Mouse (Mus musculus) c-Kit-negative CD71-positive TER-119-positive erythroid progenitor cells, embryonic 14.5 days (primary cell): ENCODE data around the gene Cpped1.

ENCODE experiments used
- DNase-seq: peaks from one replicate; pipeline ENCODE4 v3.0.0-alpha.2; 2013; ENCODE audit warnings: low read depth, low spot score

Cpped1 gene

GRCm38 (mm10) chr16:11774321-11774720 lies 134.9 kb downstream of the Cpped1 start:
- DNase-seq: no peak

GRCm38 (mm10) chr16:11772318-11772717 lies 136.9 kb downstream of the Cpped1 start:
- no peak for DNase-seq

- DNase-seq: no peak
Measured at GRCm38 (mm10) chr16:11757951-11758350, 151.3 kb downstream of the Cpped1 start.

GRCm38 (mm10) chr16:11757471-11757870 lies 151.8 kb downstream of the Cpped1 start:
- no peak for DNase-seq

- DNase-seq: no peak
Measured at GRCm38 (mm10) chr16:11756598-11757245, 152.5 kb downstream of the Cpped1 start.

- DNase-seq: no peak
Measured at GRCm38 (mm10) chr16:11755281-11756066, 153.8 kb downstream of the Cpped1 start.

GRCm38 (mm10) chr16:11754136-11754535 lies 155.1 kb downstream of the Cpped1 start:
- DNase-seq: no peak
